Mouse (Mus musculus) T-helper 17 cell (primary cell): ENCODE data around the gene Ogdh.
"Not testable (repeated sequence)": the region's sequence is repeated elsewhere in the genome, so short reads cannot be mapped to it uniquely, and the experiment has no call there.

Experiments
- in situ Hi-C, 2 experiments: fragments of 300-600 bp; cut with MboI, MseI; formaldehyde crosslinking; loops; 1 replicate in 1 of 2; 2 replicates in 1 of 2; pipeline ENCODE4 v1.15.1; 2025; ENCODE audit warnings: high pct_unique_total_duplicates in 2 of 2

Gene Ogdh

GRCm38 (mm10) chr11:6291401-6292115 lies at the start of gene Ogdh:
Gene Ogdh (plus strand): TSS chr11:6291633.
- in situ Hi-C loops: loop anchor here in 1 of 2 experiments (10.0 kb wide), 1 partner anchor 957 kb away; no protein-coding TSS in a partner anchor

GRCm38 (mm10) chr11:6244707-6245106 lies 46.7 kb upstream of the Ogdh start:
- in situ Hi-C loops: no loop called here

GRCm38 (mm10) chr11:6252248-6252647 lies 39.2 kb upstream of the Ogdh start:
- in situ Hi-C loops: no loop called here

- in situ Hi-C loops: no loop called here
Observed at GRCm38 (mm10) chr11:6252824-6253223, 38.6 kb upstream of the Ogdh start.

- in situ Hi-C loops: not testable (repeated sequence)
Observed at GRCm38 (mm10) chr11:6254602-6255001, 36.8 kb upstream of the Ogdh start.

GRCm38 (mm10) chr11:6256490-6257072 lies 34.9 kb upstream of the Ogdh start:
- in situ Hi-C loops: no loop called here

GRCm38 (mm10) chr11:6259413-6259812 lies 32.0 kb upstream of the Ogdh start:
- in situ Hi-C loops: no loop called here

GRCm38 (mm10) chr11:6261434-6262082 lies 29.9 kb upstream of the Ogdh start:
- in situ Hi-C loops: loop anchor here in 1 of 2 experiments (10.0 kb wide), 1 partner anchor 57 kb away; the partner anchor contains the start of genes A730071L15Rik and Nudcd3

GRCm38 (mm10) chr11:6266621-6267020 lies 24.8 kb upstream of the Ogdh start:
- in situ Hi-C loops: loop anchor here in 1 of 2 experiments (10.0 kb wide), 1 partner anchor 62 kb away; the partner anchor contains the start of genes A730071L15Rik and Nudcd3

GRCm38 (mm10) chr11:6267320-6268254 lies 23.8 kb upstream of the Ogdh start, which contains the start of gene Ddx56:
Gene Ddx56 (minus strand): TSS chr11:6267772.
- in situ Hi-C loops: loop anchor here in 1 of 2 experiments (10.0 kb wide), 1 partner anchor 63 kb away; the partner anchor contains the start of genes A730071L15Rik and Nudcd3

GRCm38 (mm10) chr11:6273607-6274006 lies 17.8 kb upstream of the Ogdh start:
- in situ Hi-C loops: no loop called here

- in situ Hi-C loops: no loop called here
Observed at GRCm38 (mm10) chr11:6274387-6275093, 16.9 kb upstream of the Ogdh start, which contains the start of gene Tmed4. Gene Tmed4 (minus strand): TSS chr11:6274870.

- in situ Hi-C loops: no loop called here
Observed at GRCm38 (mm10) chr11:6275094-6275484, 16.3 kb upstream of the Ogdh start.

GRCm38 (mm10) chr11:6276466-6276865 lies 15.0 kb upstream of the Ogdh start:
- in situ Hi-C loops: no loop called here

- in situ Hi-C loops: no loop called here
Observed at GRCm38 (mm10) chr11:6282940-6283339, 8.5 kb upstream of the Ogdh start.

- in situ Hi-C loops: loop anchor here in 1 of 2 experiments (10.0 kb wide), 1 partner anchor 955 kb away; no protein-coding TSS in a partner anchor
Observed at GRCm38 (mm10) chr11:6290138-6290537, 1.3 kb upstream of the Ogdh start.

- in situ Hi-C loops: loop anchor here in 1 of 2 experiments (10.0 kb wide), 1 partner anchor 956 kb away; no protein-coding TSS in a partner anchor
Observed at GRCm38 (mm10) chr11:6290883-6291282, 550 bp upstream of the Ogdh start.

GRCm38 (mm10) chr11:6292116-6292987 lies 919 bp downstream of the Ogdh start:
- in situ Hi-C loops: loop anchor here in 1 of 2 experiments (10.0 kb wide), 1 partner anchor 958 kb away; no protein-coding TSS in a partner anchor

- in situ Hi-C loops: loop anchor here in 1 of 2 experiments (10.0 kb wide), 1 partner anchor 958 kb away; no protein-coding TSS in a partner anchor
Observed at GRCm38 (mm10) chr11:6292988-6293349, 1.5 kb downstream of the Ogdh start.
